Mouse (Mus musculus): ENCODE measurements around the gene Coro1c.

Coro1c gene

GRCm38 (mm10) chr5:113924608-113925007 is 16.1 kb upstream of the Coro1c start:
- no peak for DNase-seq (ENCODE audit: low spot score)

- DNase-seq (ENCODE audit: low spot score), result no peak
These were observed 13.0 kb upstream of the Coro1c start for GRCm38 (mm10) chr5:113921310-113922166.

- no peak for DNase-seq (ENCODE audit: low spot score)
These were observed 10.5 kb upstream of the Coro1c start for GRCm38 (mm10) chr5:113919060-113919459.

GRCm38 (mm10) chr5:113918654-113919053 is 10.1 kb upstream of the Coro1c start:
- peak; percentile 39 for DNase-seq (ENCODE audit: low spot score)

- DNase-seq (ENCODE audit: low spot score), result no peak
These were observed 2.1 kb upstream of the Coro1c start for GRCm38 (mm10) chr5:113910705-113911104.

GRCm38 (mm10) chr5:113910065-113910701 is 1.6 kb upstream of the Coro1c start:
- no peak for DNase-seq (ENCODE audit: low spot score)

GRCm38 (mm10) chr5:113907786-113908567 is 581 bp downstream of the Coro1c start:
- peak; percentile 66 for DNase-seq (ENCODE audit: low spot score)

- DNase-seq (ENCODE audit: low spot score), result peak; percentile 71
These were observed 1.4 kb downstream of the Coro1c start for GRCm38 (mm10) chr5:113906958-113907735.

GRCm38 (mm10) chr5:113904987-113905386 is 3.6 kb downstream of the Coro1c start:
- DNase-seq (ENCODE audit: low spot score), result no peak

GRCm38 (mm10) chr5:113902983-113903382 is 5.6 kb downstream of the Coro1c start:
- no peak for DNase-seq (ENCODE audit: low spot score)

GRCm38 (mm10) chr5:113902017-113902416 is 6.5 kb downstream of the Coro1c start:
- no peak for DNase-seq (ENCODE audit: low spot score)

- DNase-seq (ENCODE audit: low spot score), result no peak
These were observed 7.4 kb downstream of the Coro1c start for GRCm38 (mm10) chr5:113901074-113901571.

GRCm38 (mm10) chr5:113899543-113899942 is 9.0 kb downstream of the Coro1c start:
- no peak for DNase-seq (ENCODE audit: low spot score)

GRCm38 (mm10) chr5:113892005-113892404 is 16.6 kb downstream of the Coro1c start:
- no peak for DNase-seq (ENCODE audit: low spot score)

- no peak for DNase-seq (ENCODE audit: low spot score)
These were observed 17.7 kb downstream of the Coro1c start for GRCm38 (mm10) chr5:113890874-113891273.

- DNase-seq (ENCODE audit: low spot score), result no peak
These were observed 18.6 kb downstream of the Coro1c start for GRCm38 (mm10) chr5:113889912-113890311.

- DNase-seq (ENCODE audit: low spot score), result no peak
These were observed 19.2 kb downstream of the Coro1c start for GRCm38 (mm10) chr5:113889181-113889906.

GRCm38 (mm10) chr5:113888186-113888795 is 20.3 kb downstream of the Coro1c start:
- no peak for DNase-seq (ENCODE audit: low spot score)

- peak; percentile 48 for DNase-seq (ENCODE audit: low spot score)
These were observed 21.4 kb downstream of the Coro1c start for GRCm38 (mm10) chr5:113887132-113887531.

- DNase-seq (ENCODE audit: low spot score), result no peak
These were observed 22.9 kb downstream of the Coro1c start for GRCm38 (mm10) chr5:113885623-113886022.

Data from urinary bladder, postnatal 14 days (tissue).